In the genomic region with DNA sequence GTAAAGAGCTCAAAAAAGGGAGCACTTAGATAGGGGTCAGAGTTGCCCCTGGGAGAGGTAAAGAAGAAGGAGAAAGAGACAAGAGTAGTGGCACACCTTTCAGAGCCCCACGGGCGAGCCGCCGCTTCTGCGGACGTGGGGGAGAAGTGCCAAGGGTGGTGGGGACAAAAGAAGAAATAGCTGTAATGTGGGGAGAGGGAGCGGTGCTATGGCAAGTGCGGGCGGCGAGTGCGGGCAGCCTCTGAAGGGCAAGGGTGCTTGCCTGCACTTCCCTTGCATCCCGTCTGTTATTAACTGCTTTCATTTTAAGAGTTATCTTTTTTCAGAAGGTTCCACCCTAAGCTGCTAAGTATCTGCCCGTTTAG, we compare ENCODE assay signal across 10 mouse cellular contexts. TPM values are rescaled to one million over a fixed set of nuclear protein-coding genes. Genes with fewer than 3 reads are reported as not detected.
DNase-seq lines count a peak whose midpoint lies in the region; ATAC-seq and TF ChIP-seq lines count a peak whose summit lies in the region.
"Had no signal": no experiment of that assay in that cellular context is flagged by ENCODE, and none has a peak within 500 bp of the region (broad histone marks: within the 10 kb centered on the region; RNA-seq: fewer than 3 reads in every experiment).

No protein-coding gene starts in this region.

- H3K9ac ChIP-seq in forebrain, embryonic 14.5 days (ENCODE audit: low read length), result peak overlapping the region; percentile 63
- peak overlapping the region; percentile 74 for H3K9ac ChIP-seq in liver, embryonic 11.5 days (ENCODE audit: low read depth, low read length)
- peak overlapping the region; percentile 47; the same call in 1 of the 2 replicates for H3K9ac ChIP-seq in stomach, embryonic 15.5 days

- DNase-seq in left cerebral cortex, adult 2 months (ENCODE audit: extremely low spot score in 1 of 2, low spot score in 2 of 2), result peak in 1 of 2 experiments; percentile 7
- no peak for DNase-seq in left cerebral cortex, postnatal 25 days (ENCODE audit: low spot score in 2 of 2)
- no peak for DNase-seq in forebrain, embryonic 14.5 days (ENCODE audit: low spot score)
- peak; percentile 39 for DNase-seq in liver, embryonic 11.5 days (ENCODE audit: low spot score)
- no peak for DNase-seq in Muller cell, postnatal 12 days (ENCODE audit: inconsistent ontology term)
- DNase-seq in spleen, adult 12 weeks (ENCODE audit: low spot score), result no peak

- no peak for TF ChIP-seq POLR2A in cortical plate, adult 2 months (IDR thresholded peaks at IDR 0.05; ENCODE audit: extremely low read depth, insufficient read depth, low read length)

- intact Hi-C loops in left cerebral cortex, adult 2 months (cut with DNase I), result loop anchor here (5.0 kb wide), 1 partner anchor 726 kb away; a partner anchor contains a TSS
- intact Hi-C loops in left cerebral cortex, postnatal 25 days (cut with DNase I), result loop anchor here (10.0 kb wide), 1 partner anchor 723 kb away; a partner anchor contains a TSS

- no peak overlapping the region for H3K27ac ChIP-seq in left cerebral cortex, adult 2 months
- H3K27ac ChIP-seq in cortical plate, adult 2 months (ENCODE audit: insufficient read depth, low read length), result no peak overlapping the region
- peak overlapping the region; percentile 72; the same call in 1 of the 2 replicates for H3K27ac ChIP-seq in forebrain, embryonic 14.5 days (ENCODE audit: low read depth, low read length)
- peak overlapping the region; percentile 84; the same call in 1 of the 2 replicates for H3K27ac ChIP-seq in liver, embryonic 11.5 days (ENCODE audit: low read depth, low read length)
- peak overlapping the region; percentile 88 for H3K27ac ChIP-seq in stomach, embryonic 15.5 days

- H3K36me3 ChIP-seq in forebrain, embryonic 14.5 days (ENCODE audit: control insufficient read depth, insufficient read depth, low read length), result no peaks in the 10 kb centered on the region
- no peaks in the 10 kb centered on the region for H3K36me3 ChIP-seq in liver, embryonic 11.5 days (ENCODE audit: control insufficient read depth, insufficient read depth, low read length)
- no peaks in the 10 kb centered on the region for H3K36me3 ChIP-seq in stomach, embryonic 15.5 days

- WGBS in forebrain, embryonic 14.5 days, result under 1% methylated on average over 13 of the region's 13 CpGs
- WGBS in liver, embryonic 11.5 days, result 2% methylated on average over 13 of the region's 13 CpGs
- WGBS in stomach, embryonic 15.5 days, result 1% methylated on average over 11 of the region's 13 CpGs

- no peaks in the 10 kb centered on the region for H3K4me1 ChIP-seq in cortical plate, adult 2 months (ENCODE audit: control insufficient read depth, insufficient read depth, low read length)
- no peaks in the 10 kb centered on the region for H3K4me1 ChIP-seq in forebrain, embryonic 14.5 days (ENCODE audit: control insufficient read depth, insufficient read depth, low read length)
- no peaks in the 10 kb centered on the region for H3K4me1 ChIP-seq in liver, embryonic 11.5 days (replicated peaks; ENCODE audit: control insufficient read depth, insufficient read depth, low read length)
- no peaks in the 10 kb centered on the region for H3K4me1 ChIP-seq in stomach, embryonic 15.5 days

- H3K27me3 ChIP-seq in forebrain, embryonic 14.5 days (replicated peaks; ENCODE audit: control insufficient read depth, insufficient read depth, low read length), result no peaks in the 10 kb centered on the region
- H3K27me3 ChIP-seq in liver, embryonic 11.5 days (replicated peaks; ENCODE audit: control insufficient read depth, insufficient read depth, low read length), result no peaks in the 10 kb centered on the region
- H3K27me3 ChIP-seq in stomach, embryonic 15.5 days (replicated peaks), result no peaks in the 10 kb centered on the region

- H3K9me3 ChIP-seq in forebrain, embryonic 14.5 days (replicated peaks; ENCODE audit: control insufficient read depth, low read length), result no peaks in the 10 kb centered on the region
- no peaks in the 10 kb centered on the region for H3K9me3 ChIP-seq in liver, embryonic 11.5 days (ENCODE audit: control insufficient read depth, low read length)
- no peaks in the 10 kb centered on the region for H3K9me3 ChIP-seq in stomach, embryonic 15.5 days

- ATAC-seq in forebrain, embryonic 14.5 days, result peak; percentile 38
- peak; percentile 40 for ATAC-seq in liver, embryonic 11.5 days (replicated peaks; ENCODE audit: low FRiP score)
- peak; percentile 18; the same call in 1 of the 2 replicates for ATAC-seq in stomach, embryonic 15.5 days (ENCODE audit: insufficient read depth, low FRiP score, low read depth)

- H3K4me3 ChIP-seq in left cerebral cortex, adult 2 months, result peak overlapping the region; percentile 71
- peak overlapping the region; percentile 62 for H3K4me3 ChIP-seq in cortical plate, adult 2 months (ENCODE audit: insufficient read depth, low read length)
- H3K4me3 ChIP-seq in forebrain, embryonic 14.5 days (ENCODE audit: low read depth, low read length), result peak overlapping the region; percentile 62
- H3K4me3 ChIP-seq in liver, embryonic 11.5 days (ENCODE audit: low read depth, low read length), result peak overlapping the region; percentile 69
- H3K4me3 ChIP-seq in stomach, embryonic 15.5 days (replicated peaks), result peak overlapping the region; percentile 73
- H3K4me3 ChIP-seq: myocyte had no signal

- TF ChIP-seq CTCF in left cerebral cortex, adult 2 months (IDR thresholded peaks at IDR 0.05), result no peak
- no peak for TF ChIP-seq CTCF in cortical plate, adult 2 months (IDR thresholded peaks at IDR 0.05; ENCODE audit: extremely low read depth, insufficient read depth, low read length)

- peak overlapping the region; percentile 57 for H3K4me2 ChIP-seq in forebrain, embryonic 14.5 days (ENCODE audit: low read length)
- H3K4me2 ChIP-seq in liver, embryonic 11.5 days, result peak overlapping the region; percentile 87
- peak overlapping the region; percentile 72 for H3K4me2 ChIP-seq in stomach, embryonic 15.5 days

RNA-seq across cellular contexts. Expression of a gene that starts 21.4 kb away (rescaled TPM):
- total RNA-seq in left cerebral cortex, adult 2 months (2021), result not detected
- not detected for total RNA-seq in left cerebral cortex, postnatal 25 days (2021)
- not detected in 2 replicates for polyA plus RNA-seq in cortical plate, adult 2 months (2012; rRNA removed)
- not detected in 2 replicates for polyA plus RNA-seq in forebrain, embryonic 14.5 days (2014; fragmentation: Nextera tagmentation; extraction: Ambion mirVana)
- not detected in 2 replicates for polyA plus RNA-seq in liver, embryonic 11.5 days (2014; fragmentation: Nextera tagmentation; extraction: Ambion mirVana)
- not detected in 2 replicates for polyA plus RNA-seq in stomach, embryonic 15.5 days (2015; fragmentation: Nextera tagmentation; extraction: Ambion mirVana)
- total RNA-seq: adrenal gland, postnatal 36 days had no signal
- polyA plus RNA-seq: myocyte had no signal

RNA-seq across cellular contexts. Expression of a gene that starts 29.2 kb away (rescaled TPM):
- total RNA-seq in left cerebral cortex, adult 2 months (2021), result not detected
- not detected for total RNA-seq in left cerebral cortex, postnatal 25 days (2021)
- not detected in 2 replicates for polyA plus RNA-seq in cortical plate, adult 2 months (2012; rRNA removed)
- polyA plus RNA-seq in forebrain, embryonic 14.5 days (2014; fragmentation: Nextera tagmentation; extraction: Ambion mirVana), result not detected in 2 replicates
- polyA plus RNA-seq in liver, embryonic 11.5 days (2014; fragmentation: Nextera tagmentation; extraction: Ambion mirVana), result not detected in 2 replicates
- not detected in 2 replicates for polyA plus RNA-seq in stomach, embryonic 15.5 days (2015; fragmentation: Nextera tagmentation; extraction: Ambion mirVana)
- total RNA-seq: adrenal gland, postnatal 36 days had no signal
- polyA plus RNA-seq: myocyte had no signal

Comparison
In these comparisons a context has a peak if more than half of its experiments do, and no peak if none do; other contexts are left out.
1. H3K27ac ChIP-seq: peak in forebrain, embryonic 14.5 days (single experiment), liver, embryonic 11.5 days (single experiment) and stomach, embryonic 15.5 days (single experiment); none in left cerebral cortex, adult 2 months (single experiment) and cortical plate, adult 2 months (single experiment).
2. Peak in every context shown above with its lines, with median percentiles within 50 percentile points of each other: H3K4me3 ChIP-seq, ATAC-seq, H3K4me2 ChIP-seq and H3K9ac ChIP-seq.